In genomic region chr7:145106494-145106849, GRCm38 (mm10) we compare ENCODE assay signal across 9 mouse cellular contexts.
DNase-seq lines count a peak whose midpoint lies in the region.
"Had no signal": no experiment of that assay in that cellular context is flagged by ENCODE, and none has a peak within 500 bp of the region (broad histone marks: within the 10 kb centered on the region; RNA-seq: fewer than 3 reads in every experiment).

No protein-coding gene starts in this region.

- intact Hi-C loops in heart, postnatal 14 days (cut with DNase I), result no loop called here

- DNase-seq in left cerebral cortex, adult 8-10 months (ENCODE audit: low spot score in 2 of 2), result peak; percentile 11 to 72
- DNase-seq in left cerebral cortex, adult 11 months (ENCODE audit: low spot score), result no peak
- DNase-seq in cerebellum, adult 8-10 months, result peak; percentile 16
- DNase-seq in heart, postnatal 14 days, result peak; percentile 58 to 63
- DNase-seq in skeletal muscle tissue, adult 2 months (ENCODE audit: low read depth, low spot score), result peak; percentile 56
- no peak for DNase-seq in thymus, postnatal 0 days (ENCODE audit: low spot score)
- no peak for DNase-seq in kidney, adult 11 months
- DNase-seq in spleen, adult 18-20 months, result no peak
- DNase-seq: layer of hippocampus, postnatal 36 days had no signal

Comparison
In these comparisons a context has a peak if more than half of its experiments do, and no peak if none do; other contexts are left out.
1. DNase-seq: peak in left cerebral cortex, adult 8-10 months (2 of 2), cerebellum, adult 8-10 months (single experiment), heart, postnatal 14 days (2 of 2) and skeletal muscle tissue, adult 2 months (single experiment); none in left cerebral cortex, adult 11 months (single experiment), thymus, postnatal 0 days (single experiment), kidney, adult 11 months (single experiment) and spleen, adult 18-20 months (0 of 2).